Mouse (Mus musculus) kidney, postnatal 0 days (tissue): ENCODE data around the gene Hoxa1. TPM values are rescaled to one million over a fixed set of nuclear protein-coding genes. Genes with fewer than 3 reads are reported as not detected.

ENCODE experiments used
- ATAC-seq: fragments of 200-750 bp; cut with Nextera tagmentation; replicated peaks from 2 replicates; pipeline ENCODE4 v1.8.0; 2017; ENCODE audit warnings: low read depth, moderate number of reproducible peaks, moderate TSS enrichment, moderate library complexity; ENCODE audit not compliant: low FRiP score
- DNase-seq: peaks from one replicate; pipeline ENCODE4 v3.0.0-alpha.2; 2016; ENCODE audit warnings: low spot score
- H3K27ac ChIP-seq: fragments of 300-500 bp; sonication (generic); 2 replicates; pipeline ENCODE4 v1.5.1; 2014; ENCODE audit warnings: mild to moderate bottlenecking
- H3K27me3 ChIP-seq: fragments of 300-500 bp; sonication (generic); 2 replicates; pipeline ENCODE4 v1.6.1; 2014; ENCODE audit warnings: low read length, mixed read lengths; ENCODE audit not compliant: insufficient read depth
- H3K36me3 ChIP-seq: fragments of 300-500 bp; sonication (generic); 2 replicates; pipeline ENCODE4 v1.6.1; 2014; ENCODE audit warnings: low read length, mixed read lengths; ENCODE audit not compliant: insufficient read depth
- H3K4me1 ChIP-seq: fragments of 300-500 bp; sonication (generic); replicated peaks from 2 replicates; pipeline ENCODE4 v1.6.1; 2014; ENCODE audit warnings: antibody characterized with exemption, low read length, mixed read lengths; ENCODE audit not compliant: insufficient read depth
- H3K4me2 ChIP-seq: fragments of 300-500 bp; sonication (generic); 2 replicates; pipeline ENCODE4 v1.6.1; 2014; ENCODE audit warnings: mild to moderate bottlenecking, low read length, moderate library complexity, mixed read lengths
- H3K4me3 ChIP-seq: fragments of 300-500 bp; sonication (generic); replicated peaks from 2 replicates; pipeline ENCODE4 v1.5.1; 2014; ENCODE audit warnings: low read depth, low read length
- H3K9ac ChIP-seq: fragments of 300-500 bp; sonication (generic); 2 replicates; pipeline ENCODE4 v1.6.1; 2014; ENCODE audit warnings: low read depth, low read length
- H3K9me3 ChIP-seq: fragments of 300-500 bp; sonication (generic); replicated peaks from 2 replicates; pipeline ENCODE4 v1.6.1; 2016; ENCODE audit warnings: low read length, inconsistent platforms, mixed read lengths
- CTCF ChIP-seq: IDR thresholded peaks from 2 replicates; pipeline ENCODE4 v1.5.1; 2016; ENCODE audit warnings: antibody characterized with exemption, low read depth, mild to moderate bottlenecking, moderate library complexity
- WGBS: fragments of 180-500 bp; shearing (Covaris S2); extraction: QIAGEN DNeasy Blood & Tissue Kit; methylation state at CpG from one replicate; pipeline ENCODE4 v1.1.7; 2014; 5-methylcytosine and 5-hydroxymethylcytosine counted together
- polyA plus RNA-seq: library from polyadenylated mRNA; unstranded; fragments of >200 nt; fragmentation: Nextera tagmentation; extraction: Ambion mirVana; gene quantifications from 2 replicates; pipeline ENCODE4 v1.2.1, GENCODE M21; 2015

Hoxa1 gene
- polyA plus RNA-seq, 1 experiment from 2014 or later = 0.64 TPM

DNA sequence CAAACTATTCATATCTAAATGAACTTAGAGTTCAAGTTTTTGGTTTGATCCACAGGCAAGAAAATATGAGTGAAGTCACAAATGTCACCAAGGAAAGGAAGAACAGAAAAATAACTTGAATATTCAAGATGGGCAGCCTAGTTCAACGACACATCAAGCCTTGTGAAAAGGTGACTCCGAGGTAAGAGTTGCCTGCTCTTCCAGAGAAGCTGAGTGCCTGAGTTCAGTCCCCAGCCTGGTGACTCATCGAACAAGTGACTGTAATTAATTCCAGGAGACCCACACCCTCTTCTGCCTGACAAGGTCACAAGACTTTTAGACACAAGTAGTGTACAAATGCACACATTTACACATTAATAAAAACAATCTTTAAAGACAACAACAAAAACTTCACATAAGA, 51.4 kb downstream of the Hoxa1 start:
- Histone ChIP-seq H3K4me2 (no peak overlapping the region), H3K4me1 (peaks cover 4% of the 10 kb centered on the region; the same call in 1 of the 2 replicates), H3K4me3 (no peak overlapping the region), H3K36me3 (no peaks in the 10 kb centered on the region), H3K27me3 (no peaks in the 10 kb centered on the region), H3K9me3 (no peaks in the 10 kb centered on the region), H3K9ac (no peak overlapping the region), H3K27ac (no peak overlapping the region)
- ATAC-seq (no peak), DNase-seq (no peak)
- TF ChIP-seq CTCF = no peak
- WGBS = 47% methylated on average over 3 of the region's 3 CpGs

DNA sequence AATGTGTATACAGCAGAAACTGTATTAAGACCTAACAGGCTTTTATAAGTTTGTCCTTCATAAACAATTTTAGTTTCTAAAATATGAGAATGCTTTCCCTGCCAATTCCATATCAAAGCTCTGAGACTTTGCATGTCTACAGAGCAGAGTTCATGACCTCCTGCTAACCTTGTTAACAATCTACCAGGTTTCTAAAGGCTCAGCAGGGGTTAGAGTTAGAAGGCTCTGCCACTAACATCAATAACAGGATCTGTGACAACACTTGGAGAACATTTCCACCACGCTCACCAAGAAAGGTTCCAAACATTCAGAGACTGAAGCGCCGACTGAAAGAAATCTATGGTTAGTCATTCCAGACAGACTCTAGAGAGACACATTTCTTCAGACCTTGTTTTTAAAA, 51.9 kb downstream of the Hoxa1 start:
- H3K9ac ChIP-seq = no peak overlapping the region
- no peaks in the 10 kb centered on the region for H3K27me3 ChIP-seq
- no peaks in the 10 kb centered on the region for H3K9me3 ChIP-seq
- no peak for TF ChIP-seq CTCF
- H3K4me3 ChIP-seq = no peak overlapping the region
- WGBS = 49% methylated on average over 3 of the region's 3 CpGs
- H3K4me2 ChIP-seq = no peak overlapping the region
- DNase-seq (no peak), ATAC-seq (no peak)
- H3K4me1 ChIP-seq = peaks cover 4% of the 10 kb centered on the region; the same call in 1 of the 2 replicates
- H3K36me3 ChIP-seq = no peaks in the 10 kb centered on the region
- H3K27ac ChIP-seq = no peak overlapping the region

Other genes starting within 250 kb of the Hoxa1 start
- 35.6 and 37.0 TPM in 2 replicates for gene Skap2, start 145.8 kb downstream of the Hoxa1 start, polyA plus RNA-seq
- 2.3 and 2.4 TPM in 2 replicates for gene Hoxa2, start 6.5 kb upstream of the Hoxa1 start, polyA plus RNA-seq
- 1.3 TPM in 2 replicates for gene 5730596B20Rik, start 19.2 kb upstream of the Hoxa1 start, polyA plus RNA-seq
- 1.6 and 2.2 TPM in 2 replicates for gene Hoxa4, start 33.4 kb upstream of the Hoxa1 start, polyA plus RNA-seq
- 9.7 and 10.4 TPM in 2 replicates for gene Hoxa5, start 46.3 kb upstream of the Hoxa1 start, polyA plus RNA-seq
- 2.8 and 3.0 TPM in 2 replicates for gene Hoxa6, start 50.4 kb upstream of the Hoxa1 start, polyA plus RNA-seq
- gene Hoxa3, start 55.0 kb upstream of the Hoxa1 start, polyA plus RNA-seq = 4.8 and 6.0 TPM in 2 replicates
- 0.66 and 2.1 TPM in 2 replicates for gene Gm28308, start 55.0 kb upstream of the Hoxa1 start, polyA plus RNA-seq
- gene Hoxa7, start 63.5 kb upstream of the Hoxa1 start, polyA plus RNA-seq = 29.7 and 31.7 TPM in 2 replicates
- 57.3 and 57.8 TPM in 2 replicates for gene Hoxa9, start 72.8 kb upstream of the Hoxa1 start, polyA plus RNA-seq
- 175 and 183 TPM in 2 replicates for gene Hoxa10, start 82.5 kb upstream of the Hoxa1 start, polyA plus RNA-seq
- 24.7 and 27.7 TPM in 2 replicates for gene Hoxa11, start 87.5 kb upstream of the Hoxa1 start, polyA plus RNA-seq
- not detected in 2 replicates for gene Hoxa13, start 102.6 kb upstream of the Hoxa1 start, polyA plus RNA-seq
- gene Evx1, start 155.2 kb upstream of the Hoxa1 start, polyA plus RNA-seq = not detected in 2 replicates